Mouse (Mus musculus) telencephalon, adult 2 months (tissue): Measurements from ENCODE around the gene Rassf3.

Experiments used
- DNase-seq: peaks from one replicate; pipeline ENCODE4 v3.0.0-alpha.2; 2011; ENCODE audit warnings: low read depth, low spot score

The Rassf3 gene

GRCm38 (mm10) chr10:121368783-121369465 is 107.2 kb downstream of the Rassf3 start:
- DNase-seq, result no peak

GRCm38 (mm10) chr10:121367780-121368179 is 108.4 kb downstream of the Rassf3 start:
- no peak for DNase-seq

GRCm38 (mm10) chr10:121367271-121367670 is 108.9 kb downstream of the Rassf3 start:
- no peak for DNase-seq

- DNase-seq, result no peak
These were observed 110.3 kb downstream of the Rassf3 start for GRCm38 (mm10) chr10:121365781-121366272.

- DNase-seq, result peak; percentile 67
These were observed 111.2 kb downstream of the Rassf3 start, which contains the start of gene Gns for GRCm38 (mm10) chr10:121364801-121365564. Gene Gns (plus strand): TSS chr10:121365090.

GRCm38 (mm10) chr10:121364306-121364705 is 111.8 kb downstream of the Rassf3 start:
- no peak for DNase-seq

GRCm38 (mm10) chr10:121363201-121363600 is 112.9 kb downstream of the Rassf3 start:
- DNase-seq, result no peak

- DNase-seq, result no peak
These were observed 115.8 kb downstream of the Rassf3 start for GRCm38 (mm10) chr10:121360358-121360757.
